Mouse (Mus musculus): Measurements from ENCODE around the gene Kcnn1.

GRCm38 (mm10) chr8:70894771-70895545, 31.9 kb upstream of the Kcnn1 start:
- no peak for TF ChIP-seq CTCF (IDR thresholded peaks at IDR 0.05; ENCODE audit: control insufficient read depth, insufficient read depth, insufficient replicate concordance, low read depth, low read length)
- no peak for TF ChIP-seq POLR2A (IDR thresholded peaks at IDR 0.05; ENCODE audit: control insufficient read depth, low read depth, low read length)
